Mouse (Mus musculus) midbrain, embryonic 12.5 days (tissue): ENCODE measurements around the gene Olfr1158. TPM values are rescaled to one million over a fixed set of nuclear protein-coding genes. Genes with fewer than 3 reads are reported as not detected.
"Not testable (repeated sequence)": the region's sequence is repeated elsewhere in the genome, so short reads cannot be mapped to it uniquely, and the experiment has no call there.

Experiments
- ATAC-seq: fragments of 200-750 bp; cut with Nextera tagmentation; 2 replicates; pipeline ENCODE4 v1.8.0; 2017; ENCODE audit warnings: low read depth, moderate TSS enrichment, moderate library complexity; ENCODE audit not compliant: low FRiP score
- H3K27ac ChIP-seq: fragments of 300-500 bp; sonication (generic); replicated peaks from 2 replicates; pipeline ENCODE4 v1.5.1; 2016; ENCODE audit warnings: mild to moderate bottlenecking
- H3K27me3 ChIP-seq: fragments of 300-500 bp; sonication (generic); 2 replicates; pipeline ENCODE4 v1.6.1; 2016; ENCODE audit warnings: mild to moderate bottlenecking
- H3K36me3 ChIP-seq: fragments of 300-500 bp; sonication (generic); 2 replicates; pipeline ENCODE4 v1.6.1; 2016
- H3K4me1 ChIP-seq: fragments of 300-500 bp; sonication (generic); 2 replicates; pipeline ENCODE4 v1.6.1; 2016
- H3K4me2 ChIP-seq: fragments of 300-500 bp; sonication (generic); replicated peaks from 2 replicates; pipeline ENCODE4 v1.6.1; 2016; ENCODE audit warnings: mild to moderate bottlenecking, moderate library complexity
- H3K4me3 ChIP-seq: fragments of 300-500 bp; sonication (generic); 2 replicates; pipeline ENCODE4 v1.5.1; 2016; ENCODE audit warnings: mild to moderate bottlenecking
- H3K9ac ChIP-seq: fragments of 300-500 bp; sonication (generic); replicated peaks from 2 replicates; pipeline ENCODE4 v1.6.1; 2016; ENCODE audit warnings: mild to moderate bottlenecking, moderate library complexity
- H3K9me3 ChIP-seq: fragments of 300-500 bp; sonication (generic); 2 replicates; pipeline ENCODE4 v1.6.1; 2016; ENCODE audit warnings: mild to moderate bottlenecking
- WGBS: fragments of 180-500 bp; shearing (Covaris S2); methylation state at CpG from one replicate; pipeline ENCODE4 v1.1.7; 2016; 5-methylcytosine and 5-hydroxymethylcytosine counted together
- polyA plus RNA-seq: library from polyadenylated mRNA; unstranded; fragments of >200 nt; fragmentation: Nextera tagmentation; extraction: Ambion mirVana; gene quantifications from 2 replicates; pipeline ENCODE4 v1.2.1, GENCODE M21; 2016

Gene Olfr1158
- polyA plus RNA-seq = not detected in 2 replicates

DNA sequence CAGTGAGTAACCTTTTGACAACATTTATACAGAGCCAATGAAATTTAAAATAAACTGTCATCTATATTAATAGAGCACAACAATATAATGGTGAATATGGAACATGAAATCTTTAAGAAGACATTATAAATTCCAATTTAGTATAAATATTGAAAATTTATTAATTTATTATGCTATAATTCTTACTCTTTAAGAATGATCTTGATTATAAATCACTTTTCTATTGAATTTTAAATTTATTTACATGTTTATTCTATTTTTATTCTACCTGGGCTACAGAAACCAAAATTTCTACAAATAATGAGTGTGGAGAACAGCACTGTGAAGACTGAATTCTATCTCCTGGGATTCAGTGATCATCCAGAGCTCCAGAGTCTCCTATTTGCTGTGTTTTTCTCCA, at the start of gene Olfr1158:
Gene Olfr1158 (plus strand): TSS at position 301 of the 400 bp plus-strand sequence.
- Histone ChIP-seq H3K9ac (no peak within 1 kb of the TSS), H3K4me3 (no peak within 1 kb of the TSS), H3K36me3 (no peaks in the 10 kb centered on the region), H3K27me3 (no peaks in the 10 kb centered on the region), H3K9me3 (no peaks in the 10 kb centered on the region), H3K4me1 (no peaks in the 10 kb centered on the region), H3K4me2 (no peak within 1 kb of the TSS), H3K27ac (no peak within 1 kb of the TSS)
- ATAC-seq = no peak

DNA sequence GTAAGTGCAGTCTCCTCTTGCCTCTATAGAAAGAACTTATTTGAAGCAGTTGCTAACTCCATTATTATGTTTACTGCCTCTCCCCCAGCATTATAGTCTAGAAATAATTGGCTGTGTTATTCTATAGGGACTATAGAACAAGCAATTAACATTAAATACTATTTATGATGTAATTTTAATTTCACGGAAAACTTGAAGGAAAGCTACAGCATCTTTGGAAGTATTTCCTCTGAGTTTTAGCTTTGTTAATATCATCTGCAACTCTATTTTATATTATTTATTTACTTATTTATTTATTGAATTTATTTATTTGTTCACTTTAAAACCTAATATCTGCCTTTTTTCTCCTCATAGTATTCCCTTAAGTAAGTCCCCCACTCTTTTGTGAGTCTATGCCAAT, 44.9 kb upstream of the Olfr1158 start, which contains the start of gene Olfr1155:
Gene Olfr1155 (minus strand): TSS at position 101 of the 400 bp plus-strand sequence.
- no peak within 1 kb of the TSS for H3K27ac ChIP-seq
- no peak within 1 kb of the TSS for H3K4me3 ChIP-seq
- WGBS = 96% methylated on average over 1 of the region's 1 CpGs
- H3K9me3 ChIP-seq = no peaks in the 10 kb centered on the region
- no peaks in the 10 kb centered on the region for H3K4me1 ChIP-seq
- no peak for ATAC-seq
- no peak within 1 kb of the TSS for H3K4me2 ChIP-seq
- no peaks in the 10 kb centered on the region for H3K36me3 ChIP-seq
- no peaks in the 10 kb centered on the region for H3K27me3 ChIP-seq
- H3K9ac ChIP-seq = no peak within 1 kb of the TSS

DNA sequence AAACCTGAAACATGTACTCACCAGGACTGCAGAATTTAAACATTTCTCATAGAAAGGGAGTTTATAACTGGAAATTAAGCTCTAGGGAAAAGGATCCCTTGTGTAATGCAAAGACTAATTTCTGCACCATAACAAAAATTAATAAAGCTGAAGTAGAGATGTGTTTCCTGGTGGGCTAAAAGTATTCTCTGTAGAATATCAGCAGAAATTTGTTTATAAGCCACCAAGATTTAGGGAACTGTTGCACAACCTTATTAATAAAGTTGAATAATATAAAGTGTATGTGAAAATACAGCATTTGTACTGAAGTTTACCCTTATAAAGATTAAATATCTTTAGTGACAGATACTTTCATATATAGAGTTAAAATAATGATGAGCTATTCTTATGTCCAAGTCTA, 36.9 kb upstream of the Olfr1158 start, which contains the start of gene Olfr1156:
Gene Olfr1156 (minus strand): TSS at position 101 of the 400 bp plus-strand sequence.
- no peak within 1 kb of the TSS for H3K9ac ChIP-seq
- no peak for ATAC-seq

DNA sequence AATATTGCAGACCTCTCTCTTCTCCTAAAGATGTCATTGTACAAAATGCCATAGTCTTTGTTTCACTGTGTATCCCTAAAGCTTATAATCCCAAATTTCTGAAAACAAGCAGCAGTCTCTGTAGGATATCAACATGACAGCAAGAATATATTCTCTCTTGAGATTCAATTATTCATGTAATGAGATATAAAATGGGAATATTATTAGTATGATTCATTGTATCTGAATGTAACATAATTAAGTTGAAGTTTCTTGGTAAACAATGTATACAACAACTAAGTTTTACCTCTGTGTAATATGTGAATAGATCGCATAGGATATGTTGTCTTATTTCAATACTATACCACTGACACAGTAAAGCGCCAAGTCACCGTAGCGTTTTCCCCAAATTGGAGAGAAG, 21.7 kb upstream of the Olfr1158 start, which contains the start of gene Olfr1157:
Gene Olfr1157 (minus strand): TSS at position 101 of the 400 bp plus-strand sequence.
- Histone ChIP-seq H3K27me3 (no peaks in the 10 kb centered on the region), H3K27ac (no peak within 1 kb of the TSS), H3K4me2 (no peak within 1 kb of the TSS), H3K4me3 (no peak within 1 kb of the TSS), H3K4me1 (no peaks in the 10 kb centered on the region), H3K9ac (no peak within 1 kb of the TSS), H3K9me3 (no peaks in the 10 kb centered on the region), H3K36me3 (no peaks in the 10 kb centered on the region)
- ATAC-seq = no peak
- 89% methylated on average over 4 of the region's 4 CpGs for WGBS

More for the DNA sequence above, 36.9 kb upstream of the Olfr1158 start, which contains the start of gene Olfr1156:
- H3K4me3 ChIP-seq = no peak within 1 kb of the TSS
- no peak within 1 kb of the TSS for H3K4me2 ChIP-seq
- H3K27me3 ChIP-seq = no peaks in the 10 kb centered on the region
- H3K9me3 ChIP-seq = no peaks in the 10 kb centered on the region
- H3K36me3 ChIP-seq = no peaks in the 10 kb centered on the region
- no peak within 1 kb of the TSS for H3K27ac ChIP-seq
- no peaks in the 10 kb centered on the region for H3K4me1 ChIP-seq

DNA sequence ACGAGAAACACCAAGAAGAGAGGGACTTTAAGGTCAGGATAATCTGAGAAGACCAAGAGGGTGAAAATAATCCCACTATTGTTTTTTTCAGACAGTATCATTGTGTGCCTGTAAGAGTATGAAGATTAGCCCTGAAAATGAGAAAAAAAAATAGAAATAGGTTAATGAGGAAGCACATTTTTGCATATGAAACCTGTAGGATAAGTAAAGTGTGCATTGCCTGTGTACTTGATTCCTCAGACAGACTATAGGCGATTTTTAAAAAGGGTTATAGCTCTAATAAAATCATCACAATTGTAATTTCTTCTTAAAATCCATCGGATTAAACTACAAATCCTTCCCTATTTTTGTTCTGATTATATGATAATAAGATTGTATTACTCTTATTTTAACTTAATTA, 15.3 kb upstream of the Olfr1158 start, which contains the start of gene Olfr74:
Gene Olfr74 (minus strand): TSS at position 101 of the 400 bp plus-strand sequence.
- Histone ChIP-seq H3K27ac (no peak within 1 kb of the TSS), H3K4me2 (no peak within 1 kb of the TSS), H3K4me3 (no peak within 1 kb of the TSS), H3K9me3 (no peaks in the 10 kb centered on the region), H3K27me3 (no peaks in the 10 kb centered on the region), H3K36me3 (no peaks in the 10 kb centered on the region), H3K4me1 (no peaks in the 10 kb centered on the region), H3K9ac (no peak within 1 kb of the TSS)
- 69% methylated on average over 3 of the region's 3 CpGs for WGBS
- ATAC-seq = no peak

DNA sequence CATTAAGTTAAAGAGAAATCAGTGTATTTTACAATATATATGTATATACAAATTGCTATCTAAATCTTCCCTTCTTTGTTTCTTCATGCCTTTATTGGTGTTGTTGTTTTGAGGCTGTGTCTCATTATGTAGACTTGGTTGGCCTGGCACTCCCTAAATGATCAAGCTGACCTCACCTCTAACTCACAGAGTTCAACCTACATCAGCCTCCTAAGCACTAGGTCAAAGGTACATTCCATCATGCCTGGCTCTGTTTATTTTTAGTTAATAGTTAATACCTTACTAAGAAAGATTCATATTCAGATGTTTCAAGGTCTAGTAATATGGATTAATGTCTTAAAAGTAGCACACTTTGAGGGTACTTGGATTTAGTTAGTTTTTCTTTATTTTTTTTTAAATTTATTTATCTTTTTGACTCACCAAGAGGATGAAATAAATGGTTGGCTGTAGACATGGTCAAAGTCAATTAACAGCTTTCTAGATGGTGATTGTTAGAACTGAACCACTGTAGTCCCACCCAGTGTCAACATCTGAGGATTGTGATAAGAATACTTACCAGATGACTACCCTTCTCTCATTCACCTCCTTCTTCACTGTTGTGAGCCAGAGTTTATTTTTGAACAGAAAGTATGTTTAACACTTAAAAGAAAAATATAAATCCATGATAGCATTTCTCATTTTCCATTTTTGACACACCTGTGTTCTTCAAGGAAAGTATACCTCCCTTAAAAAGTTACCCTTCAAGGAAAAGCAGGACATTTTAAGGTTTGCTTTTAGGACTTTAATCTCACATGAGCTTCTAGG, 17.8 kb downstream of the Olfr1158 start, which contains the start of gene Olfr1160:
Gene Olfr1160 (minus strand): TSS at position 754 of the 804 bp plus-strand sequence.
- no peak within 1 kb of the TSS for H3K27ac ChIP-seq
- ATAC-seq = no peak

DNA sequence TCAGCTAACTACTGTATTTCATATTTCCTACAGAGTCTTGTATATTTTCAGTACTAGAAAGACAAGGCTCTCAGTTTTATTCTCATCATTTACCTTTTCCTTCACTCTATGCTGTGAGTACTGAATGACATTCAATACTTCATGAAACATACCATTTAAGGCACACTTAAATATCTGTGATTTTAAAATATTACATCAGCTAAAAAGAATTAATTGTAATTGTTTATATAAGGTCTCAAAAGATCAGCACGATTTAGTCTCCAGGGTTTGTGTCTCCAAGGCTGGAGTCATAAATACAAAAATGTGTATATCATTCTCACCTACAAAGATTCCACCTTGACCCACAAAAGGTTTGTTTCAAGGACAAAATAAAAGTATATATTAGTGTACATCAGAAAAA, 32.6 kb downstream of the Olfr1158 start, which contains the start of gene Olfr1161:
Gene Olfr1161 (plus strand): TSS at position 301 of the 400 bp plus-strand sequence.
- ATAC-seq, H3K27me3 ChIP-seq, H3K4me3 ChIP-seq, H3K4me1 ChIP-seq, H3K36me3 ChIP-seq, H3K9me3 ChIP-seq, H3K9ac ChIP-seq, H3K4me2 ChIP-seq, H3K27ac ChIP-seq: not testable (repeated sequence)
- WGBS = 87% methylated on average over 1 of the region's 1 CpGs

More for the DNA sequence above, 17.8 kb downstream of the Olfr1158 start, which contains the start of gene Olfr1160:
- Histone ChIP-seq H3K36me3 (no peaks in the 10 kb centered on the region), H3K9me3 (no peaks in the 10 kb centered on the region), H3K9ac (no peak within 1 kb of the TSS), H3K4me1 (no peaks in the 10 kb centered on the region), H3K27me3 (no peaks in the 10 kb centered on the region), H3K4me2 (no peak within 1 kb of the TSS), H3K4me3 (no peak within 1 kb of the TSS)

DNA sequence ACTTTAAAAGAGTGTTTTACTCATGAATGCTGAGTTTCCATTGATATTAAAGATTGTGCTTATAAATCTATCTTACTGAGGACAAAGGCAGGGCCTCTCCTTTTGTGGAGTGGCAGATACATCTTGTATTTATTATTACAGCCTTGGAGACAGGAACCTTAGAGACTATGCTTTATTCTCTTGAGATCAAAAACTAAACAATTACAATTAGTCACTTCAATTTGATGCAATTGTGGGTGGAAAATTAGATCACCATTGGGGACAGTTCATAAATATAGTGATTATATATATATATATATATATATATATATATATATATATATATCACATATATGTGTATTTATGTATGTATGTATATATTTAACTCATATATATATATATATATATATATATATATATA, 47.7 kb downstream of the Olfr1158 start, which contains the start of gene Olfr73:
Gene Olfr73 (minus strand): TSS at position 101 of the 400 bp plus-strand sequence.
- Histone ChIP-seq H3K27me3 (no peaks in the 10 kb centered on the region), H3K27ac (no peak within 1 kb of the TSS), H3K4me1 (no peaks in the 10 kb centered on the region), H3K4me2 (no peak within 1 kb of the TSS), H3K9ac (no peak within 1 kb of the TSS), H3K4me3 (no peak within 1 kb of the TSS), H3K9me3 (no peaks in the 10 kb centered on the region), H3K36me3 (no peaks in the 10 kb centered on the region)
- no peak for ATAC-seq

Other genes with a start within 250 kb of the Olfr1158 start
- not detected in 2 replicates for gene Olfr1140, start 246.4 kb upstream of the Olfr1158 start, polyA plus RNA-seq
- not detected in 2 replicates for gene Olfr1141, start 236.1 kb upstream of the Olfr1158 start, polyA plus RNA-seq
- not detected in 2 replicates for gene Olfr152, start 210.6 kb upstream of the Olfr1158 start, polyA plus RNA-seq
- gene Olfr1143, start 189.5 kb upstream of the Olfr1158 start, polyA plus RNA-seq = not detected in 2 replicates
- not detected in 2 replicates for gene Olfr1145, start 180.3 kb upstream of the Olfr1158 start, polyA plus RNA-seq
- gene Olfr1148, start 159.6 kb upstream of the Olfr1158 start, polyA plus RNA-seq = not detected in 2 replicates
- not detected in 2 replicates for gene Olfr1150-ps1, start 146.1 kb upstream of the Olfr1158 start, polyA plus RNA-seq
- not detected in 2 replicates for gene Olfr1151, start 134.3 kb upstream of the Olfr1158 start, polyA plus RNA-seq
- not detected in 2 replicates for gene Olfr1152, start 123.6 kb upstream of the Olfr1158 start, polyA plus RNA-seq
- gene Olfr1153, start 95.2 kb upstream of the Olfr1158 start, polyA plus RNA-seq = not detected in 2 replicates
- gene Olfr1154, start 84.9 kb upstream of the Olfr1158 start, polyA plus RNA-seq = not detected in 2 replicates
- gene Olfr1155, start 45.0 kb upstream of the Olfr1158 start, polyA plus RNA-seq = not detected in 2 replicates
- not detected in 2 replicates for gene Olfr1156, start 37.0 kb upstream of the Olfr1158 start, polyA plus RNA-seq
- not detected in 2 replicates for gene Olfr1157, start 21.8 kb upstream of the Olfr1158 start, polyA plus RNA-seq
- not detected in 2 replicates for gene Olfr74, start 15.4 kb upstream of the Olfr1158 start, polyA plus RNA-seq
- gene Olfr1160, start 18.2 kb downstream of the Olfr1158 start, polyA plus RNA-seq = not detected in 2 replicates
- not detected in 2 replicates for gene Olfr1161, start 32.7 kb downstream of the Olfr1158 start, polyA plus RNA-seq
- gene Olfr73, start 47.6 kb downstream of the Olfr1158 start, polyA plus RNA-seq = not detected in 2 replicates
- not detected in 2 replicates for gene Olfr1162, start 61.0 kb downstream of the Olfr1158 start, polyA plus RNA-seq
- not detected in 2 replicates for gene Olfr1163, start 81.7 kb downstream of the Olfr1158 start, polyA plus RNA-seq
- not detected in 2 replicates for gene Olfr1164, start 103.9 kb downstream of the Olfr1158 start, polyA plus RNA-seq
- not detected in 2 replicates for gene Olfr1166, start 138.2 kb downstream of the Olfr1158 start, polyA plus RNA-seq
- not detected in 2 replicates for gene Olfr1167, start 165.1 kb downstream of the Olfr1158 start, polyA plus RNA-seq
- not detected in 2 replicates for gene Olfr1168, start 191.8 kb downstream of the Olfr1158 start, polyA plus RNA-seq
- gene Olfr1170, start 238.2 kb downstream of the Olfr1158 start, polyA plus RNA-seq = not detected in 2 replicates